Mouse (Mus musculus) kidney, embryonic 15.5 days (tissue): ENCODE measurements around the gene Zbtb33. TPM values are rescaled to one million over a fixed set of nuclear protein-coding genes. Genes with fewer than 3 reads are reported as not detected.
A peak's percentile ranks its signal among the peaks of the same experiment; 100 is the strongest.

Experiments
- ATAC-seq: fragments of 200-750 bp; cut with Nextera tagmentation; replicated peaks from 2 replicates; pipeline ENCODE4 v1.8.0; 2017; ENCODE audit warnings: moderate TSS enrichment; ENCODE audit not compliant: low FRiP score
- H3K27ac ChIP-seq: fragments of 300-500 bp; sonication (generic); 2 replicates; pipeline ENCODE4 v1.5.1; 2015; ENCODE audit warnings: mild to moderate bottlenecking, inconsistent platforms
- H3K27me3 ChIP-seq: fragments of 300-500 bp; sonication (generic); 2 replicates; pipeline ENCODE4 v1.6.1; 2015; ENCODE audit warnings: inconsistent platforms
- H3K36me3 ChIP-seq: fragments of 300-500 bp; sonication (generic); 2 replicates; pipeline ENCODE4 v1.6.1; 2015; ENCODE audit warnings: inconsistent platforms
- H3K4me1 ChIP-seq: fragments of 300-500 bp; sonication (generic); 2 replicates; pipeline ENCODE4 v1.6.1; 2015; ENCODE audit warnings: inconsistent platforms
- H3K4me2 ChIP-seq: fragments of 300-500 bp; sonication (generic); 2 replicates; pipeline ENCODE4 v1.6.1; 2015; ENCODE audit warnings: moderate library complexity, mild to moderate bottlenecking, inconsistent platforms
- H3K4me3 ChIP-seq: fragments of 300-500 bp; sonication (generic); replicated peaks from 2 replicates; pipeline ENCODE4 v1.5.1; 2015; ENCODE audit warnings: mild to moderate bottlenecking, inconsistent platforms
- H3K9ac ChIP-seq: fragments of 300-500 bp; sonication (generic); 2 replicates; pipeline ENCODE4 v1.6.1; 2015; ENCODE audit warnings: mild to moderate bottlenecking, inconsistent platforms
- H3K9me3 ChIP-seq: fragments of 300-500 bp; sonication (generic); replicated peaks from 2 replicates; pipeline ENCODE4 v1.6.1; 2016; ENCODE audit warnings: inconsistent platforms
- WGBS: fragments of 180-500 bp; shearing (Covaris S2); methylation state at CpG from one replicate; pipeline ENCODE4 v1.1.7; 2015; ENCODE audit warnings: mixed read lengths; 5-methylcytosine and 5-hydroxymethylcytosine counted together
- microRNA-seq: library from miRNA; unstranded; fragments of <30 nt; microRNA quantifications from one replicate; pipeline ENCODE4, GENCODE M21; 2016
- polyA plus RNA-seq: library from polyadenylated mRNA; unstranded; fragments of >200 nt; fragmentation: Nextera tagmentation; extraction: Ambion mirVana; gene quantifications from 2 replicates; pipeline ENCODE4 v1.2.1, GENCODE M21; 2015

The Zbtb33 gene
- polyA plus RNA-seq, 1 experiment from 2014 or later, result 4.7 TPM

- H3K4me1 ChIP-seq, result no peaks in the 10 kb centered on the region
- no peak overlapping the region for H3K4me3 ChIP-seq
- H3K36me3 ChIP-seq, result no peaks in the 10 kb centered on the region
- H3K9me3 ChIP-seq, result no peaks in the 10 kb centered on the region
- no peak overlapping the region for H3K9ac ChIP-seq
- ATAC-seq, result no peak
- H3K4me2 ChIP-seq, result no peak overlapping the region
- WGBS, result 85% methylated on average over 1 of the region's 1 CpGs
- no peak overlapping the region for H3K27ac ChIP-seq
- H3K27me3 ChIP-seq, result no peaks in the 10 kb centered on the region
Observed at GRCm38 (mm10) chrX:38207392-38207791, 17.8 kb downstream of the Zbtb33 start.

DNA sequence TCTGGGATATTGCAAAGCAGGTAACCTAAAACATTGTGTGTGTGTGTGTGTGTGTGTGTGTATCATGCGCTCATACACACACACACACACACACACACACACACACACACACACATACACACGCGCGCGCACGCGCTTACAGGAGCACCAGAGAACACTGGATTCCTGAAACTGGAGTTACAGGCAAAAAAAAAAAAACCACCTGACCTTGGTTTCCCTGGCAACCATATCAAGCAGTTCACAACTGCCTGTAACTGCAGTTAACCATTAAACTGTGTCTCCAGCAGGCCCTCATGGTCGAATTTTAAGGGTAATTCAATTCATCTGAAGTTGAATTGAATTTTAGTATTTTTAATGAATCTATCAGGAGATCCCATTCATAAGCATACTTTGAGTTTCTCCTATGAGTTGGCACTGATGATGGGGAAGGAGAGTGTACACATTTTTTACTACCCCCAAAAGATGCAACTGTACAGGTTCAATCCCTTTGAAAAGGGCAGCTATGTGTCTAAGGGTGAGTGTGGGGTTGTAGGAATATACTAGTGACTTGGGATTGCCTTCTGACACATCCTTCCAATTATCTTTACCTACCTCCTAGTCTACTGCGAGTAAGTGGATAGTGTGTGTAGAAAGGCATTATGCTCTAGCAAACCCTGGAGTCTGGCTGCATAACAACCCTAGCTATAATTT, 27.5 kb downstream of the Zbtb33 start:
- Histone ChIP-seq H3K4me1 (no peaks in the 10 kb centered on the region), H3K27ac (peak overlapping the region; percentile 60), H3K4me3 (no peak overlapping the region), H3K9ac (no peak overlapping the region), H3K9me3 (no peaks in the 10 kb centered on the region), H3K27me3 (no peaks in the 10 kb centered on the region), H3K36me3 (no peaks in the 10 kb centered on the region), H3K4me2 (no peak overlapping the region)
- WGBS, result 73% methylated on average over 9 of the region's 9 CpGs
- ATAC-seq, result 0 out of 2 replicates have a peak, but pooled peaks have one; percentile 18

DNA sequence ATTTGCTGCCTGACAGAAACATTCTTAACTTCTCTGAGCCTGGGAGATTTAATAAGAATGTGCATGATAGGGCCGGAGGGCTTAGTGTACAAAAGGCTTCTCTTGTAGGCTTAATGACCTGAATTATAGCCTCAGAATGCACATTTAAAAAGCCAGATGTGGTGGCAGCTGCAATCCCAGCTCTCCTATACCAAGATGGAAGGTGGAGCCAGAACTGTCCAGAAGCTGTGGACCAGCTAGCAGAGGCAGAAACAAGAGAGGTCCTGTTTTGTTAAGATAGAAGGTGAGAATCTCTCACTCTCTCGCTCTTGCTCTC, 28.0 kb downstream of the Zbtb33 start:
- Histone ChIP-seq H3K9me3 (no peaks in the 10 kb centered on the region), H3K4me1 (no peaks in the 10 kb centered on the region), H3K4me2 (no peak overlapping the region), H3K27ac (peak overlapping the region; percentile 60), H3K27me3 (no peaks in the 10 kb centered on the region), H3K36me3 (no peaks in the 10 kb centered on the region), H3K4me3 (no peak overlapping the region), H3K9ac (no peak overlapping the region)
- 50% methylated on average over 2 of the region's 2 CpGs for WGBS
- no peak for ATAC-seq

DNA sequence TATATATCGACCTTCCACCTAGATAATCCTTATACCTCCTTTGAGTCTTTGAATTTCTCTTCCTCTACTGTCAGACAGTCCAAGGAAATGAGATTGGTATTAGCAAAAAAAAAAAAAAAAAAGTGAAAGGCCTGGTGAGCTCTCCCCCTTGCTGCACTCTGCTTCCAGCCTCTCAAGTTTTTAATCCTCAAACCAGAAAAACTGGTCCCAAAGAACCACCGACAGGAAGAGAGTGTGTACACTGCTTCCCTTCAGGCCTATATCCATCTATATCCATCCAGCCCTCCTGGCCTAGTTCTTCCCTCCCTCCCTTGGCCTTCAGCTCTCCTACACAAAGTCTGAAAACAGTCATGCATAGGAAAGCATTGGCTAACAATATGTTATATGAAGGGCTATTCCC, 33.2 kb downstream of the Zbtb33 start:
- Histone ChIP-seq H3K36me3 (no peaks in the 10 kb centered on the region), H3K4me3 (no peak overlapping the region), H3K27ac (no peak overlapping the region), H3K9me3 (no peaks in the 10 kb centered on the region), H3K27me3 (no peaks in the 10 kb centered on the region), H3K4me2 (no peak overlapping the region), H3K9ac (no peak overlapping the region), H3K4me1 (no peaks in the 10 kb centered on the region)
- ATAC-seq, result no peak
- WGBS, result 57% methylated on average over 2 of the region's 2 CpGs

- no peak for ATAC-seq
- Histone ChIP-seq H3K4me2 (no peak overlapping the region), H3K9ac (no peak overlapping the region), H3K9me3 (no peaks in the 10 kb centered on the region), H3K27me3 (no peaks in the 10 kb centered on the region), H3K27ac (no peak overlapping the region), H3K4me1 (no peaks in the 10 kb centered on the region), H3K36me3 (no peaks in the 10 kb centered on the region), H3K4me3 (no peak overlapping the region)
- 79% methylated on average over 1 of the region's 1 CpGs for WGBS
Observed at GRCm38 (mm10) chrX:38229888-38230287, 40.3 kb downstream of the Zbtb33 start.

GRCm38 (mm10) chrX:38237731-38238130, 48.1 kb downstream of the Zbtb33 start:
- H3K4me2 ChIP-seq, result no peak overlapping the region

More at GRCm38 (mm10) chrX:38237731-38238130, 48.1 kb downstream of the Zbtb33 start:
- H3K36me3 ChIP-seq, result no peaks in the 10 kb centered on the region
- H3K27ac ChIP-seq, result no peak overlapping the region
- WGBS, result 39% methylated on average over 2 of the region's 2 CpGs
- no peak overlapping the region for H3K9ac ChIP-seq
- no peaks in the 10 kb centered on the region for H3K27me3 ChIP-seq
- no peak for ATAC-seq
- no peak overlapping the region for H3K4me3 ChIP-seq
- H3K4me1 ChIP-seq, result no peaks in the 10 kb centered on the region
- H3K9me3 ChIP-seq, result no peaks in the 10 kb centered on the region

Small RNAs within 50 kb of the gene (microRNA-seq; reads per million reads assigned to microRNA genes)
- 0.59 reads per million for gene Mir3110

Other genes starting within 250 kb of the Zbtb33 start
- gene Btg1-ps1, start 171.0 kb upstream of the Zbtb33 start, polyA plus RNA-seq, result not detected in 2 replicates
- gene Btg1-ps2, start 146.7 kb upstream of the Zbtb33 start, polyA plus RNA-seq, result 0.16 TPM in 1 of 2 replicates, not detected in the other
- not detected in 2 replicates for gene Rhox10, start 123.3 kb upstream of the Zbtb33 start, polyA plus RNA-seq
- not detected in 2 replicates for gene Rhox11, start 104.7 kb upstream of the Zbtb33 start, polyA plus RNA-seq
- not detected in 2 replicates for gene Rhox12, start 78.9 kb upstream of the Zbtb33 start, polyA plus RNA-seq
- gene Rhox13, start 68.6 kb upstream of the Zbtb33 start, polyA plus RNA-seq, result not detected in 2 replicates
- gene Tmem255a, start 62.6 kb downstream of the Zbtb33 start, polyA plus RNA-seq, result 26.6 and 29.0 TPM in 2 replicates
- 0.95 and 3.2 TPM in 2 replicates for gene Atp1b4, start 126.4 kb downstream of the Zbtb33 start, polyA plus RNA-seq